Mouse (Mus musculus): ENCODE data around the gene Ccnd2. TPM values are rescaled to one million over a fixed set of nuclear protein-coding genes. Genes with fewer than 3 reads are reported as not detected.

Gene Ccnd2
- total and polyA plus RNA-seq, 3 experiments = 67.3 to 407 (median 198) TPM

GRCm38 (mm10) chr6:127153296-127153800 is 1.4 kb upstream of the Ccnd2 start (continued):
- no peak for TF ChIP-seq POLR2AphosphoS2 (IDR thresholded peaks at IDR 0.05; ENCODE audit: low read length)
- no peak for TF ChIP-seq TAL1 (IDR thresholded peaks at IDR 0.05; ENCODE audit: low read length)

- Histone ChIP-seq H3K36me3 (ENCODE audit: control insufficient read depth in 1 of 2, insufficient read depth in 2 of 2, low read length in 2 of 2) (peaks cover 5 to 16% of the 10 kb centered on the region in 2 experiments), H3K9me3 (replicated peaks; ENCODE audit: insufficient read depth, low read length) (no peaks in the 10 kb centered on the region), H3K27me3 (ENCODE audit: control insufficient read depth in 1 of 2, insufficient read depth in 2 of 2, low read length in 2 of 2) (peaks cover 7 to 11% of the 10 kb centered on the region in 2 experiments), H3K9ac (ENCODE audit: control insufficient read depth, low read depth, low read length, poor library complexity, severe bottlenecking) (peak overlapping the region; percentile 82), H3K79me2 (ENCODE audit: control insufficient read depth, insufficient read depth, low read length, poor library complexity) (peaks cover 36% of the 10 kb centered on the region), H3K4me1 (ENCODE audit: control insufficient read depth in 1 of 2, insufficient read depth in 2 of 2, low read length in 2 of 2) (peaks cover 7 to 23% of the 10 kb centered on the region in 2 experiments), H3K4me3 (ENCODE audit: control insufficient read depth in 1 of 2, insufficient read depth in 1 of 2, low read depth in 2 of 2, low read length in 2 of 2) (peak overlapping the region; percentile 28 to 49), H3K27ac (ENCODE audit: control insufficient read depth, low read depth, low read length) (peak overlapping the region; percentile 98)
- DNase-seq (ENCODE audit: low read depth, low spot score) = peak; percentile 85
- TF ChIP-seq BHLHE40 (IDR thresholded peaks at IDR 0.05; ENCODE audit: borderline replicate concordance, low read depth, low read length) = no peak; the same call in 1 of the 2 replicates
- TF ChIP-seq CHD1 (IDR thresholded peaks at IDR 0.05; ENCODE audit: low read depth, low read length) = peak; percentile 95; the same call in 1 of the 2 replicates
- peak; percentile 62; the same call in 1 of the 2 replicates for TF ChIP-seq POLR2AphosphoS2 (IDR thresholded peaks at IDR 0.05; ENCODE audit: low read length)
- no peak for TF ChIP-seq MAFK (IDR thresholded peaks at IDR 0.05; ENCODE audit: borderline replicate concordance, low read depth, low read length)
- no peak for TF ChIP-seq ZKSCAN1 (IDR thresholded peaks at IDR 0.05; ENCODE audit: low read depth, low read length)
- no peak for TF ChIP-seq TCF12 (IDR thresholded peaks at IDR 0.05; ENCODE audit: low read depth, low read length)
- TF ChIP-seq MAZ (IDR thresholded peaks at IDR 0.05; ENCODE audit: low read depth, low read length) = peak; percentile 84; the same call in 1 of the 2 replicates
- TF ChIP-seq TAL1 (IDR thresholded peaks at IDR 0.05; ENCODE audit: low read length) = 0 out of 2 replicates have a peak, but pooled peaks have one; percentile 21
- peak in 2 of 3 experiments; percentile 7 to 22; a peak in 2 of 6 replicates for TF ChIP-seq CTCF (IDR thresholded peaks at IDR 0.05 in 2 of 3, conservative IDR thresholded peaks at IDR 0.05 in 1 of 3; ENCODE audit: control insufficient read depth in 1 of 3, insufficient read depth in 1 of 3, low read depth in 2 of 3, low read length in 3 of 3, poor library complexity in 1 of 3, severe bottlenecking in 1 of 3)
- no peak for TF ChIP-seq POLR2AphosphoS5 (IDR thresholded peaks at IDR 0.05; ENCODE audit: borderline replicate concordance, low read depth, low read length)
- TF ChIP-seq MYC (IDR thresholded peaks at IDR 0.05; ENCODE audit: low read depth, low read length) = peak; percentile 89; the same call in 1 of the 2 replicates
- TF ChIP-seq MEF2A (IDR thresholded peaks at IDR 0.05; ENCODE audit: extremely low read depth, insufficient replicate concordance, low read depth, low read length, poor library complexity, severe bottlenecking) = no peak
- TF ChIP-seq MXI1 (IDR thresholded peaks at IDR 0.05; ENCODE audit: low read depth, low read length) = peak; percentile 74
- no peak for TF ChIP-seq RAD21 (IDR thresholded peaks at IDR 0.05; ENCODE audit: low read depth, low read length)
- no peak for TF ChIP-seq ELF1 (IDR thresholded peaks at IDR 0.05; ENCODE audit: low read depth, low read length)
- TF ChIP-seq USF1 (IDR thresholded peaks at IDR 0.05; ENCODE audit: low read depth, low read length) = peak; percentile 27; the same call in 1 of the 2 replicates
- no peak for TF ChIP-seq CHD2 (IDR thresholded peaks at IDR 0.05; ENCODE audit: low read length)
- no peak for TF ChIP-seq KAT2A (conservative IDR thresholded peaks at IDR 0.05; ENCODE audit: low read depth, low read length)
- no peak for TF ChIP-seq GABPA (IDR thresholded peaks at IDR 0.05; ENCODE audit: low read depth, low read length)
- peak in 1 of 2 experiments; percentile 46; a peak in 1 of 4 replicates for TF ChIP-seq EP300 (IDR thresholded peaks at IDR 0.05; ENCODE audit: low read depth in 1 of 2, low read length in 2 of 2)
- no peak for TF ChIP-seq UBTF (IDR thresholded peaks at IDR 0.05; ENCODE audit: borderline replicate concordance, insufficient read depth, low read depth, low read length)
- TF ChIP-seq ZNF384 (IDR thresholded peaks at IDR 0.05; ENCODE audit: low read depth, low read length) = no peak; the same call in 1 of the 2 replicates
- no peak for TF ChIP-seq JUND (IDR thresholded peaks at IDR 0.05; ENCODE audit: low read depth, low read length)
- TF ChIP-seq MAX (IDR thresholded peaks at IDR 0.05; ENCODE audit: low read length) = peak; percentile 87
- no peak for TF ChIP-seq USF2 (IDR thresholded peaks at IDR 0.05; ENCODE audit: borderline replicate concordance in 1 of 2, insufficient read depth in 1 of 2, low read depth in 1 of 2, low read length in 2 of 2)
- no peak for TF ChIP-seq ZC3H11A (IDR thresholded peaks at IDR 0.05; ENCODE audit: low read depth, low read length)
- 0 out of 2 replicates have a peak, but pooled peaks have one; percentile 15 for TF ChIP-seq ETS1 (IDR thresholded peaks at IDR 0.05; ENCODE audit: low read depth, low read length)
- TF ChIP-seq RCOR1 (IDR thresholded peaks at IDR 0.05; ENCODE audit: low read depth, low read length) = 0 out of 2 replicates have a peak, but pooled peaks have one; percentile 31
- TF ChIP-seq MYB (IDR thresholded peaks at IDR 0.05; ENCODE audit: low read depth, low read length) = no peak
- no peak for TF ChIP-seq ZMIZ1 (IDR thresholded peaks at IDR 0.05; ENCODE audit: low read depth, low read length)
- TF ChIP-seq SIN3A (IDR thresholded peaks at IDR 0.05; ENCODE audit: low read length) = peak; percentile 42
- TF ChIP-seq E2F4 (IDR thresholded peaks at IDR 0.05; ENCODE audit: borderline replicate concordance, low read depth, low read length) = no peak
Observed at GRCm38 (mm10) chr6:127151565-127152105, 358 bp downstream of the Ccnd2 start.

All from MEL (cell line).